Mouse (Mus musculus): ENCODE data around the gene Abcc3. TPM values are rescaled to one million over a fixed set of nuclear protein-coding genes. Genes with fewer than 3 reads are reported as not detected.
"Not testable (repeated sequence)": the region's sequence is repeated elsewhere in the genome, so short reads cannot be mapped to it uniquely, and the experiment has no call there.

Abcc3 gene
- polyA plus RNA-seq, 1 experiment from 2014 or later: 3.2 TPM

GRCm38 (mm10) chr11:94405348-94405747 lies 12.6 kb upstream of the Abcc3 start:
- H3K9me3 ChIP-seq (ENCODE audit: control insufficient read depth): no peaks in the 10 kb centered on the region
- H3K9ac ChIP-seq (ENCODE audit: low read depth, low read length): no peak overlapping the region
- H3K27ac ChIP-seq (ENCODE audit: low read depth, low read length): no peak overlapping the region
- 65% methylated on average over 6 of the region's 6 CpGs for WGBS
- H3K4me1 ChIP-seq (replicated peaks; ENCODE audit: control insufficient read depth, insufficient read depth, low read length): peaks cover 9% of the 10 kb centered on the region; the same call in 1 of the 2 replicates
- no peak overlapping the region for H3K4me2 ChIP-seq (replicated peaks; ENCODE audit: low read depth)
- H3K36me3 ChIP-seq (ENCODE audit: control insufficient read depth, insufficient read depth): no peaks in the 10 kb centered on the region
- no peak for TF ChIP-seq CTCF (IDR thresholded peaks at IDR 0.05; ENCODE audit: low read depth)
- H3K27me3 ChIP-seq (replicated peaks; ENCODE audit: control insufficient read depth, insufficient read depth, low read length): no peaks in the 10 kb centered on the region
- no peak overlapping the region for H3K4me3 ChIP-seq (ENCODE audit: low read depth, low read length)
- ATAC-seq: no peak

GRCm38 (mm10) chr11:94404641-94405260 lies 12.0 kb upstream of the Abcc3 start:
- Histone ChIP-seq H3K9ac (ENCODE audit: low read depth, low read length) (no peak overlapping the region), H3K9me3 (ENCODE audit: control insufficient read depth) (no peaks in the 10 kb centered on the region), H3K4me3 (ENCODE audit: low read depth, low read length) (no peak overlapping the region), H3K27ac (ENCODE audit: low read depth, low read length) (no peak overlapping the region), H3K4me1 (replicated peaks; ENCODE audit: control insufficient read depth, insufficient read depth, low read length) (peaks cover 9% of the 10 kb centered on the region; the same call in 1 of the 2 replicates), H3K4me2 (replicated peaks; ENCODE audit: low read depth) (no peak overlapping the region), H3K27me3 (replicated peaks; ENCODE audit: control insufficient read depth, insufficient read depth, low read length) (no peaks in the 10 kb centered on the region), H3K36me3 (ENCODE audit: control insufficient read depth, insufficient read depth) (no peaks in the 10 kb centered on the region)
- ATAC-seq: peak; percentile 71
- peak; percentile 98 for TF ChIP-seq CTCF (IDR thresholded peaks at IDR 0.05; ENCODE audit: low read depth)
- WGBS: 18% methylated on average over 11 of the region's 11 CpGs

DNA sequence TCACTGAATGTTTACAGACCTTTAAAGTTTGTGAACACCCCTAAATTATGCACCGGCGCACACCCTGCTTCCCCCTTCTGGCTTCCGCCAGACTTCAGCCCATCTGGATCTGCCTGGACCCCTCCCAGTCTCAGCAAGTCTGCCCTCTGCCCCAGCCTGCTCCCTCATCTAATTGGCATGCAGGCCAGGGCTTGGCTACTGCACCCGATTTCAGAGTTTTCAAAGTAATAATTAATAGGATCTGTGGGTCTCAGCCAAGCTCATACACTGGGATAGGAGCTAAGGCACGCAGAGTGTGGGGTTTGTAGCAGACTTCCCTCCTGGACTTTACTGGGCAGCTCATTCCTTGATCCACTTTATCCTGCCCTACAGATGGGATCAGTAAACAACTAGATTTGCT lies 11.4 kb upstream of the Abcc3 start:
- WGBS: 46% methylated on average over 5 of the region's 5 CpGs
- Histone ChIP-seq H3K4me2 (replicated peaks; ENCODE audit: low read depth) (no peak overlapping the region), H3K27ac (ENCODE audit: low read depth, low read length) (no peak overlapping the region), H3K9me3 (ENCODE audit: control insufficient read depth) (no peaks in the 10 kb centered on the region), H3K4me3 (ENCODE audit: low read depth, low read length) (no peak overlapping the region), H3K36me3 (ENCODE audit: control insufficient read depth, insufficient read depth) (no peaks in the 10 kb centered on the region), H3K27me3 (replicated peaks; ENCODE audit: control insufficient read depth, insufficient read depth, low read length) (no peaks in the 10 kb centered on the region), H3K9ac (ENCODE audit: low read depth, low read length) (no peak overlapping the region), H3K4me1 (replicated peaks; ENCODE audit: control insufficient read depth, insufficient read depth, low read length) (peaks cover 9% of the 10 kb centered on the region; the same call in 1 of the 2 replicates)
- peak; percentile 53; the same call in 1 of the 2 replicates for ATAC-seq
- TF ChIP-seq CTCF (IDR thresholded peaks at IDR 0.05; ENCODE audit: low read depth): no peak

GRCm38 (mm10) chr11:94403757-94404156 lies 11.0 kb upstream of the Abcc3 start:
- H3K36me3 ChIP-seq (ENCODE audit: control insufficient read depth, insufficient read depth): no peaks in the 10 kb centered on the region
- no peak overlapping the region for H3K9ac ChIP-seq (ENCODE audit: low read depth, low read length)
- H3K4me1 ChIP-seq (replicated peaks; ENCODE audit: control insufficient read depth, insufficient read depth, low read length): peaks cover 9% of the 10 kb centered on the region; the same call in 1 of the 2 replicates
- WGBS: 87% methylated on average over 10 of the region's 10 CpGs
- no peak for TF ChIP-seq CTCF (IDR thresholded peaks at IDR 0.05; ENCODE audit: low read depth)
- H3K27me3 ChIP-seq (replicated peaks; ENCODE audit: control insufficient read depth, insufficient read depth, low read length): no peaks in the 10 kb centered on the region
- no peak overlapping the region for H3K27ac ChIP-seq (ENCODE audit: low read depth, low read length)
- no peak overlapping the region for H3K4me3 ChIP-seq (ENCODE audit: low read depth, low read length)
- ATAC-seq: no peak; the same call in 1 of the 2 replicates
- no peak overlapping the region for H3K4me2 ChIP-seq (replicated peaks; ENCODE audit: low read depth)
- no peaks in the 10 kb centered on the region for H3K9me3 ChIP-seq (ENCODE audit: control insufficient read depth)

DNA sequence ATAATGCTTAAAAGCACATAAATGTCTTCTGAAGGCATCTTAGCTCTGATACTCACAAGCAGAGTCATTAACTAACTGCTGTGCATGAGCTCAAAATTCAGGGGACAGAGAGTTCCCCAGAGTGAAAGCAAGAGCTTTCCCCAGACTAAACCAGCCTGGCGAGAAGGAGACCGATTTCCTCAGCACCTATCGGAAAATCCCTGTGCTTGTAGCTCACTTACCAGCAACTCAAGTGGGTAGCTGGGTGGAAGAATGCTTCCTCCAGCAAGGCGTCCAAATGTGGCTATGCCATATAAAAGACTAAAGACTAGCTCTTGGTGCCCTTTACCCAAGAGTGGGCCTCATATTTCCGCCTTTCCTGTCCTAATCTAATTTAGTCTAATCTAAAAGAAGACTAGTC lies 9.9 kb upstream of the Abcc3 start:
- no peak for ATAC-seq
- Histone ChIP-seq H3K9me3 (ENCODE audit: control insufficient read depth) (no peaks in the 10 kb centered on the region), H3K4me1 (replicated peaks; ENCODE audit: control insufficient read depth, insufficient read depth, low read length) (peaks cover 9% of the 10 kb centered on the region; the same call in 1 of the 2 replicates), H3K4me2 (replicated peaks; ENCODE audit: low read depth) (no peak overlapping the region), H3K27ac (ENCODE audit: low read depth, low read length) (no peak overlapping the region), H3K4me3 (ENCODE audit: low read depth, low read length) (no peak overlapping the region), H3K36me3 (ENCODE audit: control insufficient read depth, insufficient read depth) (no peaks in the 10 kb centered on the region), H3K9ac (ENCODE audit: low read depth, low read length) (no peak overlapping the region), H3K27me3 (replicated peaks; ENCODE audit: control insufficient read depth, insufficient read depth, low read length) (no peaks in the 10 kb centered on the region)
- WGBS: 90% methylated on average over 5 of the region's 5 CpGs
- TF ChIP-seq CTCF (IDR thresholded peaks at IDR 0.05; ENCODE audit: low read depth): no peak

DNA sequence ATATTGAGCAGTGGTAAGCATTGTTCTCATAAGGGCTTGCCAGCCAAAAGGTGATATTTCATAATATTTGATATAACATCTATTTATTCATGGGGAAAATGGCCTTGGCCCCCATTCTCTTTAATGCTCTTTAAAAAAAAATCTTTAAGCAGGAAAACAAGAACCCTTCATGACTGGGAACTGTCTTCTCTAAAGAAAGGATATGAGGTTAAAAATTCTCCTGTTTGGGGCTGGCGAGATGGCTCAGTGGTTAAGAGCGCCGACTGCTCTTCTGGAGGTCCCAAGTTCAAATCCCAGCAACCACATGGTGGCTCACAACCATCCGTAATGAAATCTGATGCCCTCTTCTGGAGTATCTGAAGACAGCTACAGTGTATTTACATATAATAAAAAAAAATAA lies 9.2 kb upstream of the Abcc3 start:
- not testable (repeated sequence) for ATAC-seq; H3K27me3 ChIP-seq (replicated peaks; ENCODE audit: control insufficient read depth, insufficient read depth, low read length); H3K4me2 ChIP-seq (replicated peaks; ENCODE audit: low read depth); H3K4me3 ChIP-seq (ENCODE audit: low read depth, low read length); H3K36me3 ChIP-seq (ENCODE audit: control insufficient read depth, insufficient read depth); H3K4me1 ChIP-seq (replicated peaks; ENCODE audit: control insufficient read depth, insufficient read depth, low read length); H3K9me3 ChIP-seq (ENCODE audit: control insufficient read depth); H3K27ac ChIP-seq (ENCODE audit: low read depth, low read length); H3K9ac ChIP-seq (ENCODE audit: low read depth, low read length)
- 89% methylated on average over 4 of the region's 4 CpGs for WGBS

Data from intestine, postnatal 0 days (tissue).